Mouse (Mus musculus) liver, embryonic 15.5 days (tissue): ENCODE data around the gene Dhrs13. TPM values are rescaled to one million over a fixed set of nuclear protein-coding genes. Genes with fewer than 3 reads are reported as not detected.

Experiments used
- microRNA counts: library from miRNA; unstranded; fragments of <30 nt; microRNA quantifications from one replicate; lab custom pipeline; 2016
- microRNA-seq: library from miRNA; unstranded; fragments of <30 nt; microRNA quantifications from one replicate; pipeline ENCODE4, GENCODE M21; 2016
- polyA plus RNA-seq: library from polyadenylated mRNA; unstranded; fragments of >200 nt; fragmentation: Nextera tagmentation; extraction: Ambion mirVana; gene quantifications from 2 replicates; pipeline ENCODE4 v1.2.1, GENCODE M21; 2015

The Dhrs13 gene
- polyA plus RNA-seq, 1 experiment from 2014 or later = 14.9 TPM

MicroRNA genes within 50 kb of the gene (microRNA counts, 519-probe panel; counts per million panel counts)
- microRNA mmu-miR-144 (lab: Ali Mortazavi, UCI) (6,566 counts per million, percentile 100 among the panel's probes with 10 or more counts), microRNA mmu-miR-451 (lab: Ali Mortazavi, UCI) (5,558 counts per million, percentile 99 among the panel's probes with 10 or more counts)

Small RNA genes within 50 kb of the gene (microRNA-seq; reads per million reads assigned to microRNA genes)
- gene Mir144 (10,911 reads per million, percentile 93 among the genes with 10 or more reads in this experiment), gene Mir451a (not detected), gene Mir451b (not detected)

Other genes with a start within 250 kb of the Dhrs13 start
- gene Gm10277, start 244.5 kb upstream of the Dhrs13 start, polyA plus RNA-seq = 0.39 and 0.85 TPM in 2 replicates
- gene Pipox, start 138.2 kb upstream of the Dhrs13 start, polyA plus RNA-seq = 25.5 and 32.1 TPM in 2 replicates
- gene Sez6, start 101.5 kb upstream of the Dhrs13 start, polyA plus RNA-seq = 0.05 and 0.16 TPM in 2 replicates
- gene Phf12, start 49.5 kb upstream of the Dhrs13 start, polyA plus RNA-seq = 5.5 and 8.5 TPM in 2 replicates
- gene Flot2, start 5.7 kb downstream of the Dhrs13 start, polyA plus RNA-seq = 25.1 and 27.3 TPM in 2 replicates
- 13.8 and 13.9 TPM in 2 replicates for gene Eral1, start 48.1 kb downstream of the Dhrs13 start, polyA plus RNA-seq
- 4.2 and 4.3 TPM in 2 replicates for gene Fam222b, start 62.4 kb downstream of the Dhrs13 start, polyA plus RNA-seq
- 27.5 and 32.4 TPM in 2 replicates for gene Traf4, start 133.3 kb downstream of the Dhrs13 start, polyA plus RNA-seq
- 8.1 and 11.4 TPM in 2 replicates for gene Nek8, start 144.4 kb downstream of the Dhrs13 start, polyA plus RNA-seq
- gene Tlcd1, start 144.4 kb downstream of the Dhrs13 start, polyA plus RNA-seq = 43.3 and 44.5 TPM in 2 replicates
- 569 and 671 TPM in 2 replicates for gene Rpl23a, start 151.3 kb downstream of the Dhrs13 start, polyA plus RNA-seq
- 15.2 and 16.3 TPM in 2 replicates for gene Rab34, start 156.2 kb downstream of the Dhrs13 start, polyA plus RNA-seq
- 0.24 and 0.55 TPM in 2 replicates for gene Proca1, start 161.1 kb downstream of the Dhrs13 start, polyA plus RNA-seq
- gene Sdf2, start 213.5 kb downstream of the Dhrs13 start, polyA plus RNA-seq = 29.0 and 33.7 TPM in 2 replicates
- 9.5 and 9.8 TPM in 2 replicates for gene Supt6, start 213.7 kb downstream of the Dhrs13 start, polyA plus RNA-seq
- gene 2610507B11Rik, start 229.5 kb downstream of the Dhrs13 start, polyA plus RNA-seq = 24.8 and 28.4 TPM in 2 replicates